Mouse (Mus musculus): ENCODE results near the gene Rhox2c. TPM values are rescaled to one million over a fixed set of nuclear protein-coding genes. Genes with fewer than 3 reads are reported as not detected.
"Not testable (repeated sequence)": the region's sequence is repeated elsewhere in the genome, so short reads cannot be mapped to it uniquely, and the experiment has no call there.

The Rhox2c gene
- not detected for polyA plus RNA-seq (2012; fragmentation: generic; extraction: Trizol)
- long read RNA-seq, experiment 1: 0 reads
- long read RNA-seq, experiment 2: 0 reads

DNA sequence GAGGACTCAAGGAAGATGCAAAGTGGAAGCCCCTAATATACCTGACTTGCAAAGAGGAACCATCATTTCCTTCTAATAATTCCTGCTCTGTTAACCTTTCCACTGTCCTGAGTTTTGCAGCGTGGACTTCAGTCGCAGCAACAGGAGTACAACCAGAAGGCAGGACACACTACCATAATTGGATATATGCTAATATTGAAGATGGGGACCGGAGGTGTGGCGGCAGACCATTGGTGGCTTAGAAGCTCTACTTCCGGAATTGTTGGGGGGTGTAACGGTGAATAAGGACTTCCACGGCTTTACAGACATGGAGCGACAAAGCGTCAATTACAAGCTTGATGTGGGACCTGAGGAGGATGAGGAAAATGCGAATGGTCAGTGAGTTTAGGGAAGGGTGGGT is at the start of gene Rhox2c:
Rhox2c (plus strand) TSS at position 301 of the 400 bp plus-strand sequence.
- H3K4me3 ChIP-seq (ENCODE audit: insufficient read depth, poor library complexity, severe bottlenecking); H3ac ChIP-seq (ENCODE audit: control insufficient read depth, insufficient read length, low read depth); H3K36me3 ChIP-seq (ENCODE audit: control insufficient read depth, insufficient read depth); H3K27me3 ChIP-seq (ENCODE audit: control insufficient read depth, insufficient read depth, insufficient read length); H3K79me2 ChIP-seq (ENCODE audit: control insufficient read depth, insufficient read depth); H3K79me3 ChIP-seq (ENCODE audit: low read depth): not testable (repeated sequence)

DNA sequence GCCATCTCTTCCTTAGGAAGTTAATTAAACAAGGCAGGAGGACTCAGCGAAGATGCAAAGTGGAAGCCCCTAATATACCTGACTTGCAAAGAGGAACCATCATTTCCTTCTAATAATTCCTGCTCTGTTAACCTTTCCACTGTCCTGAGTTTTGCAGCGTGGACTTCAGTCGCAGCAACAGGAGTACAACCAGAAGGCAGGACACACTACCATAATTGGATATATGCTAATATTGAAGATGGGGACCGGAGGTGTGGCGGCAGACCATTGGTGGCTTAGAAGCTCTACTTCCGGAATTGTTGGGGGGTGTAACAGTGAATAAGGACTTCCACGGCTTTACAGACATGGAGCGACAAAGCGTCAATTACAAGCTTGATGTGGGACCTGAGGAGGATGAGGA is 41.7 kb upstream of the Rhox2c start, which contains the start of gene Rhox2b:
Rhox2b (plus strand) TSS at position 301 of the 400 bp plus-strand sequence.
- H3K27me3 ChIP-seq (ENCODE audit: control insufficient read depth, insufficient read depth, insufficient read length); H3K79me3 ChIP-seq (ENCODE audit: low read depth); H3K4me3 ChIP-seq (ENCODE audit: insufficient read depth, poor library complexity, severe bottlenecking); H3K36me3 ChIP-seq (ENCODE audit: control insufficient read depth, insufficient read depth); H3ac ChIP-seq (ENCODE audit: control insufficient read depth, insufficient read length, low read depth); H3K79me2 ChIP-seq (ENCODE audit: control insufficient read depth, insufficient read depth): not testable (repeated sequence)

DNA sequence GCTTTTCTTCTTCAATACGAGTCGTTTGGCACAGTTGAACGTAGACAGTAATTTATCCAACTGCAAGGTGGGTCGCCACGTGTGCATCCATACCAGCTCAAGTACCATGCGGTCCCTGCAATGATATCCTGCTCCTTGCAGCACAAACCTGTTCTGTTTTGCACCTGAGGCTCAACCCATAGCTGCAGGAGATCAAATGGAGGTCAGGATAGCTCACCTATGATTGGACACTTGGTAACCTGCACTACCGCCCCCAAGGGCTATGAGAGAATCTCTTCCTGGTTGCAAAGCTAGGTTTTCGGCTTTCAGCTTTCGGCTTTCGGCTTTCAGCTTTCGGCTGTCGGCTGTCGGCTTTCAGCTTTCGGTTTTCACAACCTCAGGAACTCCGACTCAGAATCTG is 21.3 kb upstream of the Rhox2c start, which contains the start of gene Rhox4b:
Rhox4b (plus strand) TSS at position 301 of the 400 bp plus-strand sequence.
- H3K4me3 ChIP-seq (ENCODE audit: insufficient read depth, poor library complexity, severe bottlenecking); H3K36me3 ChIP-seq (ENCODE audit: control insufficient read depth, insufficient read depth); H3K79me2 ChIP-seq (ENCODE audit: control insufficient read depth, insufficient read depth); H3K79me3 ChIP-seq (ENCODE audit: low read depth); H3ac ChIP-seq (ENCODE audit: control insufficient read depth, insufficient read length, low read depth); H3K27me3 ChIP-seq (ENCODE audit: control insufficient read depth, insufficient read depth, insufficient read length): not testable (repeated sequence)

DNA sequence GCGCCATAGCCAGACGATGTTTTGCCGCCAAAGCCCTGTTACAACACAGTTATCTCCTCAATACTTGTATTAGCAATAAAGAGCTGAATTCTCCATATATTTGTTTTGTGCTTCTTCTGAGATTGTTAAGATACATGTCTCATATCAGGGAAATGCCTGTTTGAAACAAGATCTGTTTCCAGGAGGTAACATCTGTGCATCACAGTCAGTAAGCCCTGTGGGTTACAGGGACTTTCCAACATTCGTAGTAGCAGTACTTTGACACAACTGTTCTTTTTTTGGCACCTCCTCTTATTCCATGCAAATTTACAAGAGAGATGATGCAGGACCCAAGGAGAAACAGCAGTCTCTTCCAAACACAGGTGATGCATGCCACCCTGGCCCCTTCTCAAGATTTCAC is 4.8 kb downstream of the Rhox2c start, which contains the start of gene Rhox3c:
Rhox3c (plus strand) TSS at position 301 of the 400 bp plus-strand sequence.
- not testable (repeated sequence) for H3K4me3 ChIP-seq (ENCODE audit: insufficient read depth, poor library complexity, severe bottlenecking); H3K79me3 ChIP-seq (ENCODE audit: low read depth); H3ac ChIP-seq (ENCODE audit: control insufficient read depth, insufficient read length, low read depth); H3K36me3 ChIP-seq (ENCODE audit: control insufficient read depth, insufficient read depth); H3K79me2 ChIP-seq (ENCODE audit: control insufficient read depth, insufficient read depth); H3K27me3 ChIP-seq (ENCODE audit: control insufficient read depth, insufficient read depth, insufficient read length)

DNA sequence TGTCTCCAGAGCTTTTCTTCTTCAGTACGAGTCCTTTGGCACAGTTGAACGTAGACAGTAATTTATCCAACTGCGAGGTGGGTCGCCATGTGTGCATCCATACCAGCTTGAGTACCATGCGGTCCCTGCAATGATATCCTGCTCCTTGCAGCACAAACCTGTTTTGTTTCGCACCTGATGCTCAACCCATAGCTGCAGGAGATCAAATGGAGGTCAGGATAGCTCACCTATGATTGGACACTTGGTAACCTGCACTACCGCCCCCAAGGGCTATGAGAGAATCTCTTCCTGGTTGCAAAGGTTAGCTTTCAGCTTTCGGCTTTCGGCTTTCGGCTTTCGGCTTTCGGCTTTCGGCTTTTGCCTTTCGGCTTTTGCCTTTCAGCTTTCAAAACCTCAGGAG is 26.6 kb downstream of the Rhox2c start, which contains the start of gene Rhox4c:
Rhox4c (plus strand) TSS at position 301 of the 400 bp plus-strand sequence.
- not testable (repeated sequence) for H3ac ChIP-seq (ENCODE audit: control insufficient read depth, insufficient read length, low read depth); H3K4me3 ChIP-seq (ENCODE audit: insufficient read depth, poor library complexity, severe bottlenecking); H3K79me2 ChIP-seq (ENCODE audit: control insufficient read depth, insufficient read depth)

DNA sequence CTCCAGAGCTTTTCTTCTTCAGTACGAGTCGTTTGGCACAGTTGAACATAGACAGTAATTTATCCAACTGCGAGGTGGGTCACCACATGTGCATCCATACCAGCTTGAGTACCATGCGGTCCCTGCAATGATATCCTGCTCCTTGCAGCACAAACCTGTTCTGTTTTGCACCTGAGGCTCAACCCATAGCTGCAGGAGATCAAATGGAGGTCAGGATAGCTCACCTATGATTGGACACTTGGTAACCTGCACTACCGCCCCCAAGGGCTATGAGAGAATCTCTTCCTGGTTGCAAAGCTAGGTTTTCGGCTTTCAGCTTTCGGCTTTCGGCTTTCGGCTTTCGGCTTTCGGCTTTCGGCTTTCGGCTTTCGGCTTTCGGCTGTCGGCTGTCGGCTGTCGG is 60.6 kb downstream of the Rhox2c start, which contains the start of gene Rhox4d:
Rhox4d (plus strand) TSS at position 301 of the 400 bp plus-strand sequence.
- not testable (repeated sequence) for H3K27me3 ChIP-seq (ENCODE audit: control insufficient read depth, insufficient read depth, insufficient read length); H3K4me3 ChIP-seq (ENCODE audit: insufficient read depth, poor library complexity, severe bottlenecking); H3K79me2 ChIP-seq (ENCODE audit: control insufficient read depth, insufficient read depth); H3K36me3 ChIP-seq (ENCODE audit: control insufficient read depth, insufficient read depth); H3ac ChIP-seq (ENCODE audit: control insufficient read depth, insufficient read length, low read depth); H3K79me3 ChIP-seq (ENCODE audit: low read depth)

More for the DNA sequence above, 26.6 kb downstream of the Rhox2c start, which contains the start of gene Rhox4c:
- not testable (repeated sequence) for H3K36me3 ChIP-seq (ENCODE audit: control insufficient read depth, insufficient read depth); H3K27me3 ChIP-seq (ENCODE audit: control insufficient read depth, insufficient read depth, insufficient read length); H3K79me3 ChIP-seq (ENCODE audit: low read depth)

Other genes with a start within 250 kb of the Rhox2c start
- not detected for gene Gm9, start 242.6 kb upstream of the Rhox2c start, polyA plus RNA-seq (2012; fragmentation: generic; extraction: Trizol)
- gene Rhox1, start 231.4 kb upstream of the Rhox2c start, polyA plus RNA-seq (2012; fragmentation: generic; extraction: Trizol): not detected
- not detected for gene Rhox2a, start 208.7 kb upstream of the Rhox2c start, polyA plus RNA-seq (2012; fragmentation: generic; extraction: Trizol)
- not detected for gene Rhox3a, start 203.8 kb upstream of the Rhox2c start, polyA plus RNA-seq (2012; fragmentation: generic; extraction: Trizol)
- gene Rhox4a, start 188.3 kb upstream of the Rhox2c start, polyA plus RNA-seq (2012; fragmentation: generic; extraction: Trizol): not detected
- gene Rhox3a2, start 73.7 kb upstream of the Rhox2c start, polyA plus RNA-seq (2012; fragmentation: generic; extraction: Trizol): not detected
- gene Rhox4a2, start 62.8 kb upstream of the Rhox2c start, polyA plus RNA-seq (2012; fragmentation: generic; extraction: Trizol): not detected
- gene Rhox2b, start 41.6 kb upstream of the Rhox2c start, polyA plus RNA-seq (2012; fragmentation: generic; extraction: Trizol): not detected
- gene Rhox4b, start 21.2 kb upstream of the Rhox2c start, polyA plus RNA-seq (2012; fragmentation: generic; extraction: Trizol): not detected
- not detected for gene Rhox3c, start 4.9 kb downstream of the Rhox2c start, polyA plus RNA-seq (2012; fragmentation: generic; extraction: Trizol)
- not detected for gene Rhox4c, start 26.7 kb downstream of the Rhox2c start, polyA plus RNA-seq (2012; fragmentation: generic; extraction: Trizol)
- not detected for gene Rhox2d, start 39.7 kb downstream of the Rhox2c start, polyA plus RNA-seq (2012; fragmentation: generic; extraction: Trizol)
- not detected for gene Rhox4d, start 60.7 kb downstream of the Rhox2c start, polyA plus RNA-seq (2012; fragmentation: generic; extraction: Trizol)
- not detected for gene Rhox2e, start 76.8 kb downstream of the Rhox2c start, polyA plus RNA-seq (2012; fragmentation: generic; extraction: Trizol)
- gene Rhox3e, start 88.3 kb downstream of the Rhox2c start, polyA plus RNA-seq (2012; fragmentation: generic; extraction: Trizol): not detected
- not detected for gene Rhox4e, start 103.7 kb downstream of the Rhox2c start, polyA plus RNA-seq (2012; fragmentation: generic; extraction: Trizol)
- gene Rhox2f, start 117.7 kb downstream of the Rhox2c start, polyA plus RNA-seq (2012; fragmentation: generic; extraction: Trizol): not detected
- gene Rhox3f, start 127.3 kb downstream of the Rhox2c start, polyA plus RNA-seq (2012; fragmentation: generic; extraction: Trizol): not detected
- not detected for gene Rhox4f, start 154.0 kb downstream of the Rhox2c start, polyA plus RNA-seq (2012; fragmentation: generic; extraction: Trizol)
- gene Rhox3g, start 174.9 kb downstream of the Rhox2c start, polyA plus RNA-seq (2012; fragmentation: generic; extraction: Trizol): not detected
- not detected for gene Rhox2g, start 189.8 kb downstream of the Rhox2c start, polyA plus RNA-seq (2012; fragmentation: generic; extraction: Trizol)
- gene Rhox4g, start 197.6 kb downstream of the Rhox2c start, polyA plus RNA-seq (2012; fragmentation: generic; extraction: Trizol): not detected
- not detected for gene Rhox3h, start 215.1 kb downstream of the Rhox2c start, polyA plus RNA-seq (2012; fragmentation: generic; extraction: Trizol)
- 0.06 TPM for gene Rhox2h, start 219.6 kb downstream of the Rhox2c start, polyA plus RNA-seq (2012; fragmentation: generic; extraction: Trizol)